Mouse (Mus musculus): Measurements from ENCODE around the gene Erbb3. TPM values are rescaled to one million over a fixed set of nuclear protein-coding genes. Genes with fewer than 3 reads are reported as not detected.
"Not testable (repeated sequence)": the region's sequence is repeated elsewhere in the genome, so short reads cannot be mapped to it uniquely, and the experiment has no call there.

Erbb3 gene
- 9.6 and 10.2 TPM in 2 replicates for polyA plus RNA-seq (2015; fragmentation: Nextera tagmentation; extraction: Ambion mirVana)

GRCm38 (mm10) chr10:128589464-128590192 lies at the start of gene Erbb3:
TSS of gene Erbb3 (minus strand) at chr10:128589652.
- under 1% methylated on average over 43 of the region's 43 CpGs for WGBS
- Histone ChIP-seq H3K4me2 (ENCODE audit: low read length) (peak within 1 kb of the TSS; percentile 99), H3K4me1 (replicated peaks; ENCODE audit: insufficient read depth, low read length) (0 out of 2 replicates have a peak, but pooled peaks cover 3% of the 10 kb centered on the region), H3K27me3 (ENCODE audit: insufficient read depth, low read length) (no peaks in the 10 kb centered on the region), H3K36me3 (ENCODE audit: insufficient read depth, low read length) (no peaks in the 10 kb centered on the region), H3K9me3 (replicated peaks; ENCODE audit: low read length) (no peaks in the 10 kb centered on the region), H3K9ac (ENCODE audit: low read depth, low read length) (peak within 1 kb of the TSS; percentile 65), H3K27ac (peak within 1 kb of the TSS; percentile 95), H3K4me3 (replicated peaks; ENCODE audit: low read depth, low read length) (peak within 1 kb of the TSS; percentile 71)
- ATAC-seq (replicated peaks; ENCODE audit: low FRiP score, low read depth) (peak; percentile 73), DNase-seq (ENCODE audit: low spot score) (peak; percentile 63)
- TF ChIP-seq CTCF (IDR thresholded peaks at IDR 0.05; ENCODE audit: low read depth) = no peak

- no peak for ATAC-seq (replicated peaks; ENCODE audit: low FRiP score, low read depth)
- no peak overlapping the region for H3K4me3 ChIP-seq (replicated peaks; ENCODE audit: low read depth, low read length)
- peaks cover 3% of the 10 kb centered on the region; the same call in 1 of the 2 replicates for H3K36me3 ChIP-seq (ENCODE audit: insufficient read depth, low read length)
- 29% methylated on average over 11 of the region's 11 CpGs for WGBS
- H3K4me2 ChIP-seq (ENCODE audit: low read length) = peak overlapping the region; percentile 15; the same call in 1 of the 2 replicates
- H3K4me1 ChIP-seq (replicated peaks; ENCODE audit: insufficient read depth, low read length) = no peaks in the 10 kb centered on the region
- no peak overlapping the region for H3K27ac ChIP-seq
- DNase-seq (ENCODE audit: low spot score) = no peak
- no peak overlapping the region for H3K9ac ChIP-seq (ENCODE audit: low read depth, low read length)
- H3K9me3 ChIP-seq (replicated peaks; ENCODE audit: low read length) = no peaks in the 10 kb centered on the region
- no peak for TF ChIP-seq CTCF (IDR thresholded peaks at IDR 0.05; ENCODE audit: low read depth)
- no peaks in the 10 kb centered on the region for H3K27me3 ChIP-seq (ENCODE audit: insufficient read depth, low read length)
These were observed 47.6 kb upstream of the Erbb3 start for GRCm38 (mm10) chr10:128637011-128637410.

GRCm38 (mm10) chr10:128636561-128636960 lies 47.1 kb upstream of the Erbb3 start:
- H3K9ac ChIP-seq (ENCODE audit: low read depth, low read length) = no peak overlapping the region
- 50% methylated on average over 6 of the region's 6 CpGs for WGBS
- H3K36me3 ChIP-seq (ENCODE audit: insufficient read depth, low read length) = peaks cover 3% of the 10 kb centered on the region; the same call in 1 of the 2 replicates
- no peaks in the 10 kb centered on the region for H3K4me1 ChIP-seq (replicated peaks; ENCODE audit: insufficient read depth, low read length)
- H3K27ac ChIP-seq = no peak overlapping the region
- H3K27me3 ChIP-seq (ENCODE audit: insufficient read depth, low read length) = no peaks in the 10 kb centered on the region
- no peak for DNase-seq (ENCODE audit: low spot score)
- 0 out of 2 replicates have a peak overlapping the region, but pooled peaks have one; percentile 15 for H3K4me2 ChIP-seq (ENCODE audit: low read length)
- no peak overlapping the region for H3K4me3 ChIP-seq (replicated peaks; ENCODE audit: low read depth, low read length)
- no peak for ATAC-seq (replicated peaks; ENCODE audit: low FRiP score, low read depth)
- no peak for TF ChIP-seq CTCF (IDR thresholded peaks at IDR 0.05; ENCODE audit: low read depth)
- H3K9me3 ChIP-seq (replicated peaks; ENCODE audit: low read length) = no peaks in the 10 kb centered on the region

GRCm38 (mm10) chr10:128635697-128636096 lies 46.2 kb upstream of the Erbb3 start:
- no peak for DNase-seq (ENCODE audit: low spot score)
- WGBS = 93% methylated on average over 13 of the region's 13 CpGs
- H3K9ac ChIP-seq (ENCODE audit: low read depth, low read length) = no peak overlapping the region

GRCm38 (mm10) chr10:128631571-128631970 lies 42.1 kb upstream of the Erbb3 start:
- no peaks in the 10 kb centered on the region for H3K27me3 ChIP-seq (ENCODE audit: insufficient read depth, low read length)
- H3K27ac ChIP-seq = no peak overlapping the region
- no peaks in the 10 kb centered on the region for H3K4me1 ChIP-seq (replicated peaks; ENCODE audit: insufficient read depth, low read length)
- H3K36me3 ChIP-seq (ENCODE audit: insufficient read depth, low read length) = peaks cover 3% of the 10 kb centered on the region; the same call in 1 of the 2 replicates
- H3K4me3 ChIP-seq (replicated peaks; ENCODE audit: low read depth, low read length) = no peak overlapping the region
- no peak overlapping the region for H3K9ac ChIP-seq (ENCODE audit: low read depth, low read length)
- 31% methylated on average over 6 of the region's 6 CpGs for WGBS
- no peak for TF ChIP-seq CTCF (IDR thresholded peaks at IDR 0.05; ENCODE audit: low read depth)
- H3K4me2 ChIP-seq (ENCODE audit: low read length) = no peak overlapping the region
- ATAC-seq (replicated peaks; ENCODE audit: low FRiP score, low read depth) (no peak), DNase-seq (ENCODE audit: low spot score) (no peak)
- no peaks in the 10 kb centered on the region for H3K9me3 ChIP-seq (replicated peaks; ENCODE audit: low read length)

More at GRCm38 (mm10) chr10:128635697-128636096, 46.2 kb upstream of the Erbb3 start:
- no peaks in the 10 kb centered on the region for H3K4me1 ChIP-seq (replicated peaks; ENCODE audit: insufficient read depth, low read length)
- H3K27ac ChIP-seq = no peak overlapping the region
- peaks cover 3% of the 10 kb centered on the region; the same call in 1 of the 2 replicates for H3K36me3 ChIP-seq (ENCODE audit: insufficient read depth, low read length)
- no peaks in the 10 kb centered on the region for H3K27me3 ChIP-seq (ENCODE audit: insufficient read depth, low read length)
- no peak for TF ChIP-seq CTCF (IDR thresholded peaks at IDR 0.05; ENCODE audit: low read depth)
- H3K4me3 ChIP-seq (replicated peaks; ENCODE audit: low read depth, low read length) = no peak overlapping the region
- H3K9me3 ChIP-seq (replicated peaks; ENCODE audit: low read length) = no peaks in the 10 kb centered on the region
- no peak overlapping the region for H3K4me2 ChIP-seq (ENCODE audit: low read length)
- ATAC-seq (replicated peaks; ENCODE audit: low FRiP score, low read depth) = no peak

- DNase-seq (ENCODE audit: low spot score); ATAC-seq (replicated peaks; ENCODE audit: low FRiP score, low read depth); H3K4me3 ChIP-seq (replicated peaks; ENCODE audit: low read depth, low read length); H3K27ac ChIP-seq; H3K27me3 ChIP-seq (ENCODE audit: insufficient read depth, low read length); H3K4me1 ChIP-seq (replicated peaks; ENCODE audit: insufficient read depth, low read length); H3K4me2 ChIP-seq (ENCODE audit: low read length); H3K36me3 ChIP-seq (ENCODE audit: insufficient read depth, low read length); H3K9ac ChIP-seq (ENCODE audit: low read depth, low read length); H3K9me3 ChIP-seq (replicated peaks; ENCODE audit: low read length): not testable (repeated sequence)
- 83% methylated on average over 5 of the region's 5 CpGs for WGBS
These were observed 40.9 kb upstream of the Erbb3 start for GRCm38 (mm10) chr10:128630306-128630705.

All from kidney, postnatal 0 days (tissue).